Mouse (Mus musculus): ENCODE measurements around the gene Spryd4.

- TF ChIP-seq CTCF (IDR thresholded peaks at IDR 0.05; ENCODE audit: insufficient read depth, low read depth, low read length) (no peak), POLR2A (IDR thresholded peaks at IDR 0.05; ENCODE audit: insufficient read depth, low read depth, low read length) (no peak)
Measured at GRCm38 (mm10) chr10:128225064-128225463, 13.5 kb upstream of the Spryd4 start.
